ENCODE assay signal across 24 mouse cellular contexts in genomic region chr4:41027872-41028271, GRCm38 (mm10). TPM values are rescaled to one million over a fixed set of nuclear protein-coding genes. Genes with fewer than 3 reads are reported as not detected.
A peak's percentile ranks its signal among the peaks of the same experiment; 100 is the strongest.
DNase-seq lines count a peak whose midpoint lies in the region; ATAC-seq and TF ChIP-seq lines count a peak whose summit lies in the region.
"Had no signal": no experiment of that assay in that cellular context is flagged by ENCODE, and none has a peak within 500 bp of the region (broad histone marks: within the 10 kb centered on the region; RNA-seq: fewer than 3 reads in every experiment).

No protein-coding gene starts in this region.

- H3K27ac ChIP-seq in midbrain, embryonic 11.5 days (ENCODE audit: low read depth, low read length) = no peak overlapping the region
- no peak overlapping the region for H3K27ac ChIP-seq in midbrain, postnatal 0 days (ENCODE audit: low read depth, low read length)
- no peak overlapping the region; the same call in 1 of the 2 replicates for H3K27ac ChIP-seq in stomach, postnatal 0 days (replicated peaks)
- H3K27ac ChIP-seq: layer of hippocampus, adult 2 months; liver, embryonic 14.5 days; midbrain, embryonic 13.5 days had no signal

- peak; percentile 54 for DNase-seq in midbrain, embryonic 11.5 days (ENCODE audit: low spot score, missing footprints)
- no peak for DNase-seq in midbrain, postnatal 0 days (ENCODE audit: low spot score)
- DNase-seq in kidney, adult 8-10 months = peak; percentile 88 to 91
- DNase-seq in kidney, postnatal 36 days = peak; percentile 91 to 92
- peak; percentile 83 for DNase-seq in stomach, postnatal 0 days (ENCODE audit: low spot score)
- DNase-seq in right cerebral cortex, postnatal 10 days (ENCODE audit: low spot score in 2 of 2) = no peak
- no peak for DNase-seq in spleen, postnatal 14 days (ENCODE audit: low spot score in 2 of 2)
- no peak for DNase-seq in cerebellum, postnatal 4 days (ENCODE audit: low spot score in 2 of 2)
- DNase-seq: adrenal gland, postnatal 14 days; embryo, embryonic 11 days; forebrain, postnatal 0 days; layer of hippocampus, postnatal 36 days; left cerebral cortex, postnatal 4 days; right cerebral cortex, postnatal 25 days; thymus, postnatal 4 days had no signal

- no peak overlapping the region for H3K4me3 ChIP-seq in midbrain, embryonic 11.5 days (ENCODE audit: low read depth, low read length)
- no peak overlapping the region for H3K4me3 ChIP-seq in midbrain, postnatal 0 days (ENCODE audit: low read depth, low read length)
- no peak overlapping the region for H3K4me3 ChIP-seq in stomach, postnatal 0 days (ENCODE audit: low read depth, low read length)
- H3K4me3 ChIP-seq: layer of hippocampus, adult 2 months; midbrain, embryonic 13.5 days had no signal

- H3K9ac ChIP-seq in midbrain, embryonic 11.5 days (ENCODE audit: low read length) = no peak overlapping the region
- H3K9ac ChIP-seq in midbrain, postnatal 0 days (replicated peaks; ENCODE audit: low read length, poor library complexity, severe bottlenecking) = no peak overlapping the region
- no peak overlapping the region for H3K9ac ChIP-seq in stomach, postnatal 0 days (ENCODE audit: low read length)
- H3K9ac ChIP-seq: forebrain, postnatal 0 days; liver, embryonic 14.5 days; midbrain, embryonic 13.5 days had no signal

- 0 out of 2 replicates have a peak, but pooled peaks cover 2% of the 10 kb centered on the region for H3K36me3 ChIP-seq in midbrain, embryonic 11.5 days (ENCODE audit: control insufficient read depth, insufficient read depth, low read length)
- peaks cover 32% of the 10 kb centered on the region for H3K36me3 ChIP-seq in midbrain, postnatal 0 days (ENCODE audit: insufficient read depth, low read length)
- H3K36me3 ChIP-seq in stomach, postnatal 0 days (ENCODE audit: control insufficient read depth, insufficient read depth, low read length) = peaks cover 14% of the 10 kb centered on the region

- TF ChIP-seq CTCF in midbrain, postnatal 0 days (IDR thresholded peaks at IDR 0.05) = no peak
- TF ChIP-seq CTCF in stomach, postnatal 0 days (IDR thresholded peaks at IDR 0.05; ENCODE audit: low read depth) = no peak

- H3K27me3 ChIP-seq in midbrain, embryonic 11.5 days (ENCODE audit: control insufficient read depth, insufficient read depth, low read length) = no peaks in the 10 kb centered on the region
- H3K27me3 ChIP-seq in midbrain, postnatal 0 days (ENCODE audit: insufficient read depth, low read length) = no peaks in the 10 kb centered on the region
- no peaks in the 10 kb centered on the region for H3K27me3 ChIP-seq in stomach, postnatal 0 days (ENCODE audit: control insufficient read depth, insufficient read depth, low read length)
- H3K27me3 ChIP-seq: midbrain, embryonic 13.5 days; Patski had no signal

- H3K9me3 ChIP-seq in midbrain, embryonic 11.5 days (ENCODE audit: control insufficient read depth, low read length) = no peaks in the 10 kb centered on the region
- no peaks in the 10 kb centered on the region for H3K9me3 ChIP-seq in midbrain, postnatal 0 days (ENCODE audit: low read length)
- no peaks in the 10 kb centered on the region for H3K9me3 ChIP-seq in stomach, postnatal 0 days (ENCODE audit: control insufficient read depth, low read length)
- H3K9me3 ChIP-seq: midbrain, embryonic 13.5 days had no signal

- 92% methylated on average over 3 of the region's 3 CpGs for WGBS in midbrain, embryonic 11.5 days
- 90% methylated on average over 3 of the region's 3 CpGs for WGBS in midbrain, postnatal 0 days
- WGBS in stomach, postnatal 0 days = 75% methylated on average over 3 of the region's 3 CpGs

- no peak for ATAC-seq in midbrain, embryonic 11.5 days (ENCODE audit: low FRiP score)
- ATAC-seq in midbrain, postnatal 0 days (ENCODE audit: low FRiP score) = no peak
- peak; percentile 92 for ATAC-seq in stomach, postnatal 0 days (ENCODE audit: low FRiP score, low TSS enrichment)
- ATAC-seq: CD4-positive, CD25-positive, alpha-beta regulatory T cell, adult 4 months; forebrain, postnatal 0 days; midbrain, embryonic 13.5 days; Patski had no signal

- no peak overlapping the region for H3K4me2 ChIP-seq in midbrain, embryonic 11.5 days
- no peak overlapping the region for H3K4me2 ChIP-seq in midbrain, postnatal 0 days (ENCODE audit: low read depth, low read length, poor library complexity, severe bottlenecking)
- H3K4me2 ChIP-seq in stomach, postnatal 0 days (replicated peaks; ENCODE audit: low read depth) = no peak overlapping the region
- H3K4me2 ChIP-seq: midbrain, embryonic 13.5 days had no signal

- no peak for TF ChIP-seq EP300 in stomach, postnatal 0 days (optimal IDR thresholded peaks at IDR 0.05)

- no peaks in the 10 kb centered on the region for H3K4me1 ChIP-seq in midbrain, embryonic 11.5 days (ENCODE audit: control insufficient read depth, insufficient read depth, low read length)
- H3K4me1 ChIP-seq in midbrain, postnatal 0 days (ENCODE audit: insufficient read depth, low read length) = no peaks in the 10 kb centered on the region
- H3K4me1 ChIP-seq in stomach, postnatal 0 days (replicated peaks; ENCODE audit: control insufficient read depth, insufficient read depth) = no peaks in the 10 kb centered on the region
- H3K4me1 ChIP-seq: midbrain, embryonic 13.5 days had no signal

RNA-seq across cellular contexts. Expression of gene Aqp7, which starts 20.1 kb away (rescaled TPM):
- not detected in 2 replicates for polyA plus RNA-seq in midbrain, embryonic 11.5 days (2014; fragmentation: Nextera tagmentation; extraction: Ambion mirVana)
- not detected in 2 replicates for total RNA-seq in midbrain, postnatal 0 days (2014; rRNA removed)
- not detected in 2 replicates for polyA plus RNA-seq in midbrain, postnatal 0 days (2015; fragmentation: Nextera tagmentation; extraction: Ambion mirVana)
- 0.39 and 0.47 TPM in 2 replicates for polyA plus RNA-seq in stomach, postnatal 0 days (2015; fragmentation: Nextera tagmentation; extraction: Ambion mirVana)
- total RNA-seq: ES-E14; forebrain, postnatal 0 days; layer of hippocampus, postnatal 36 days; left cerebral cortex, postnatal 4 days had no signal
- polyA plus RNA-seq: brain, embryonic 14.5 days; CD4-positive, CD25-positive, alpha-beta regulatory T cell, adult 4 months; forebrain, postnatal 0 days; hindbrain, embryonic 11.5 days; midbrain, embryonic 13.5 days; neural tube, embryonic 14.5 days had no signal

RNA-seq across cellular contexts. Expression of gene Nfx1, which starts 57.2 kb away (rescaled TPM):
- polyA plus RNA-seq in midbrain, embryonic 11.5 days (2014; fragmentation: Nextera tagmentation; extraction: Ambion mirVana) = 89.5 and 94.0 TPM in 2 replicates
- total RNA-seq in midbrain, postnatal 0 days (2014; rRNA removed) = 63.1 and 74.4 TPM in 2 replicates
- polyA plus RNA-seq in midbrain, postnatal 0 days (2015; fragmentation: Nextera tagmentation; extraction: Ambion mirVana) = 70.6 and 76.3 TPM in 2 replicates
- 27.9 and 28.5 TPM in 2 replicates for polyA plus RNA-seq in stomach, postnatal 0 days (2015; fragmentation: Nextera tagmentation; extraction: Ambion mirVana)

Comparison
In these comparisons a context has a peak if more than half of its experiments do, and no peak if none do; other contexts are left out.
1. DNase-seq: peak in midbrain, embryonic 11.5 days (single experiment), kidney, adult 8-10 months (2 of 2), kidney, postnatal 36 days (2 of 2) and stomach, postnatal 0 days (single experiment); none in midbrain, postnatal 0 days (single experiment), right cerebral cortex, postnatal 10 days (0 of 2), spleen, postnatal 14 days (0 of 2) and cerebellum, postnatal 4 days (0 of 2).